Mouse (Mus musculus) testis, adult 2 months (tissue): Measurements from ENCODE around the gene Lgalsl.

Experiments used
- CTCF ChIP-seq: fragments of 200-500 bp; IDR thresholded peaks from 2 replicates; pipeline ENCODE4 v1.5.1; 2012; ENCODE audit warnings: low read depth, mild to moderate bottlenecking, inconsistent platforms, low read length, moderate library complexity; ENCODE audit not compliant: control insufficient read depth, insufficient read depth, insufficient replicate concordance
- POLR2A ChIP-seq: fragments of 200-500 bp; IDR thresholded peaks from 2 replicates; pipeline ENCODE4 v1.6.1; 2012; ENCODE audit warnings: low read depth, mild to moderate bottlenecking, inconsistent platforms, low read length, moderate library complexity; ENCODE audit not compliant: control insufficient read depth

DNA sequence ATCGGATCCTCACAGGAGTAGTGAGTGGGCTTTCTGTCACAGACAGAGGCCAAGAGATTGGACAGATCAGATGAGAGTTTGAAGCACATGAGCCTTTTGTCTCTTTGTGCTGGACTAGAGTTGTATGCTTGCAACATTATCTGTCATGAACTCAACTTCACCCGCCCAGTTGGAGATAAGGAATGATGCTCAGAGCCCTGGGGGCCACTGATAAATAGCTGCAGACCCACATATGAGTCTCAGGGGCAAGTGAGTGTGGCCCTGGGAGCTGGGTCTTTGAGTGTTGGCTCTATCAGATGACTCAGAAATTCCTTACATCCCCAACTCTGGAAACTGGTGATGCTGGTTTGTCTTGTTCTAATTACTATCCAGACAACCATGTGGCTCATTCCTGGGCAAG is 39.1 kb upstream of the Lgalsl start:
- TF ChIP-seq CTCF (no peak), POLR2A (no peak)
